Mouse (Mus musculus) MEL (cell line): ENCODE results near the gene Rab26.

Experiments used
- CTCF ChIP-seq, 3 experiments: IDR thresholded peaks in 2 of 3; conservative IDR thresholded peaks in 1 of 3; 2 replicates each; pipeline ENCODE4 v1.5.1; 2011 to 2012; ENCODE audit warnings: low read length in 3 of 3, low read depth in 2 of 3, mild to moderate bottlenecking in 2 of 3, improper control_type of control experiment in 1 of 3, inconsistent platforms in 1 of 3, mixed read lengths in 1 of 3, moderate library complexity in 1 of 3; ENCODE audit not compliant: control insufficient read depth in 1 of 3, insufficient read depth in 1 of 3, poor library complexity in 1 of 3, severe bottlenecking in 1 of 3
- GABPA ChIP-seq: IDR thresholded peaks from 2 replicates; pipeline ENCODE4 v1.6.1; 2012; ENCODE audit warnings: low read depth, mild to moderate bottlenecking, inconsistent platforms, low read length, improper control_type of control experiment, moderate library complexity
- POLR2A ChIP-seq, 2 experiments: IDR thresholded peaks; 2 replicates each; pipeline ENCODE4 v1.6.1; 2011 to 2012; ENCODE audit warnings: low read length in 2 of 2, mild to moderate bottlenecking in 2 of 2, control low read depth in 1 of 2, improper control_type of control experiment in 1 of 2, low read depth in 1 of 2, moderate library complexity in 1 of 2; ENCODE audit not compliant: control insufficient read depth in 1 of 2, insufficient read depth in 1 of 2, poor library complexity in 1 of 2
- RAD21 ChIP-seq: IDR thresholded peaks from 2 replicates; pipeline ENCODE4 v1.6.1; 2011; ENCODE audit warnings: mild to moderate bottlenecking, low read depth, low read length, improper control_type of control experiment

- TF ChIP-seq CTCF (IDR thresholded peaks at IDR 0.05 in 2 of 3, conservative IDR thresholded peaks at IDR 0.05 in 1 of 3; ENCODE audit: control insufficient read depth in 1 of 3, insufficient read depth in 1 of 3, low read depth in 2 of 3, low read length in 3 of 3, poor library complexity in 1 of 3, severe bottlenecking in 1 of 3), result no peak
- TF ChIP-seq POLR2A (IDR thresholded peaks at IDR 0.05; ENCODE audit: control insufficient read depth in 1 of 2, insufficient read depth in 1 of 2, low read depth in 1 of 2, low read length in 2 of 2, poor library complexity in 1 of 2), result no peak
- no peak for TF ChIP-seq RAD21
- TF ChIP-seq GABPA, result no peak
These were observed 27.5 kb downstream of the Rab26 start for GRCm38 (mm10) chr17:24506332-24507070.
